Mouse (Mus musculus): ENCODE measurements around the gene Gemin5.

DNA sequence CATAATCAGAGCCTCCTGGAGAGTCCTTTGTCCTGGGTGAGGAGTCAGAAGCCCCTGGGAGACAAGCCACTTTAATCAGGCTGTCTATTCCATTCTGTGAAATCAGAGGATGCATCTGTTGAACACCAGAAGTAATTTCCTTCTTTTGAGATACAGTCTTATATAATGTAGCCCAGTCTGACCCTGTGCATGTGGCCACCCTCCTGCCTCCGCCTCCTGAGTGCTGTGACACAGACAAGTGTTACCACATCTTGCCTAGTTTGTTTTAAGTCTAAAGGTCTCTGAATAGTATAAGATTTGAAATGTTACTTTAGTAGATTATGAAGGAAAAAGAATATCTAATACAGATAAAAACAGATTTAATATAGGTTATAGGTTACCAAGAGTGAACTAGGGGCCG lies 68.3 kb downstream of the Gemin5 start:
- TF ChIP-seq CTCF (conservative IDR thresholded peaks at IDR 0.05 in 1 of 2, IDR thresholded peaks at IDR 0.05 in 1 of 2; ENCODE audit: low read depth in 2 of 2, low read length in 2 of 2): no peak
- no peak for TF ChIP-seq BHLHE40 (IDR thresholded peaks at IDR 0.05; ENCODE audit: low read depth, low read length)

All from CH12.LX (cell line).